Mouse (Mus musculus): ENCODE results near the gene Wnt9b. TPM values are rescaled to one million over a fixed set of nuclear protein-coding genes. Genes with fewer than 3 reads are reported as not detected.

Gene Wnt9b
- polyA plus RNA-seq, 1 experiment from 2014 or later: 0.92 TPM

DNA sequence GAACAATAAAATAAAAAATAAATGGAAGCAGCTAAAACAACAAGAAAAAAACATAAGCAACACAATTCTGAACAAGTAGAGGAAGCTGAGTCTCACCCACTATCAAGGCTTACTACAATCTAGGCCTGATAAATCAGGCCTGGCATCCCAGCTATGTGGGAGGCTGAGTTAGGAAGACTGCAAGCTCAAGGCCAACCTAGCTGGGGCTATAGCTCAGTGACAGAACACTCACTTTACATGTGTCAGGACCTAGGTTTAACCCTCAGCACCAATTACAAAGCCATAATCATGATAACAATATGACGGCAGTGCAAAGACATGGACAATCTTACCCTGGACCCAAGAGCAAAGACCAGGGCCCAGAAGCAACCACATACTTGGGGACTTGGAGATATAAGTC lies 58.6 kb downstream of the Wnt9b start:
- WGBS: 86% methylated on average over 1 of the region's 1 CpGs
- Histone ChIP-seq H3K9ac (ENCODE audit: low read depth, low read length) (no peak overlapping the region), H3K27me3 (ENCODE audit: control insufficient read depth, insufficient read depth, low read depth, low read length) (no peaks in the 10 kb centered on the region), H3K4me1 (ENCODE audit: control insufficient read depth, insufficient read depth, low read length) (peaks cover 9% of the 10 kb centered on the region), H3K27ac (ENCODE audit: low read length) (no peak overlapping the region), H3K9me3 (replicated peaks; ENCODE audit: control insufficient read depth, low read length, poor library complexity, severe bottlenecking) (no peaks in the 10 kb centered on the region), H3K4me2 (ENCODE audit: low read length) (no peak overlapping the region), H3K4me3 (ENCODE audit: low read depth, low read length) (no peak overlapping the region), H3K36me3 (ENCODE audit: control insufficient read depth, insufficient read depth, low read length) (peaks cover 18% of the 10 kb centered on the region)
- ATAC-seq: no peak

DNA sequence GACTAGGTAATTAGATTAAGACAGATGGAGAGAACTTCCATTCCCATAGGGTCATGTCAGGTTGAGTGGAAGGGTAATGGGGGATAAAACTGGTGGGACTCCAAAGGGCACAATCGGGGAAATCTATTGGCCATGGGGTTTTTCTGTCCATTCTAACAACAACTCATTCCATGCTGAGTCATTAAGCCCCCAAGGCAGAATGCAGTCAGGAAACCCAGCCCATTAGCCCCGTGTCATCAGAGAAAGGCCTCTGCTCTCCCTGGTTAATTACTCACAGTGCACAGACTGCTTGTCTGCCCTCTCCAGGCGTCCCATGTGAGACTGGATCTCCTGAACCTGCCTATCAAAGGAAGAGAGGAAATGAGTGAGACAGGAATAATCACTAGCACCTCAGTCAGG lies 60.6 kb downstream of the Wnt9b start:
- 49% methylated on average over 3 of the region's 3 CpGs for WGBS
- Histone ChIP-seq H3K9me3 (replicated peaks; ENCODE audit: control insufficient read depth, low read length, poor library complexity, severe bottlenecking) (no peaks in the 10 kb centered on the region), H3K27ac (ENCODE audit: low read length) (no peak overlapping the region), H3K4me2 (ENCODE audit: low read length) (no peak overlapping the region), H3K9ac (ENCODE audit: low read depth, low read length) (no peak overlapping the region), H3K4me3 (ENCODE audit: low read depth, low read length) (no peak overlapping the region), H3K27me3 (ENCODE audit: control insufficient read depth, insufficient read depth, low read depth, low read length) (no peaks in the 10 kb centered on the region), H3K4me1 (ENCODE audit: control insufficient read depth, insufficient read depth, low read length) (peaks cover 5% of the 10 kb centered on the region; the same call in 1 of the 2 replicates), H3K36me3 (ENCODE audit: control insufficient read depth, insufficient read depth, low read length) (peaks cover 27% of the 10 kb centered on the region)
- ATAC-seq: no peak

DNA sequence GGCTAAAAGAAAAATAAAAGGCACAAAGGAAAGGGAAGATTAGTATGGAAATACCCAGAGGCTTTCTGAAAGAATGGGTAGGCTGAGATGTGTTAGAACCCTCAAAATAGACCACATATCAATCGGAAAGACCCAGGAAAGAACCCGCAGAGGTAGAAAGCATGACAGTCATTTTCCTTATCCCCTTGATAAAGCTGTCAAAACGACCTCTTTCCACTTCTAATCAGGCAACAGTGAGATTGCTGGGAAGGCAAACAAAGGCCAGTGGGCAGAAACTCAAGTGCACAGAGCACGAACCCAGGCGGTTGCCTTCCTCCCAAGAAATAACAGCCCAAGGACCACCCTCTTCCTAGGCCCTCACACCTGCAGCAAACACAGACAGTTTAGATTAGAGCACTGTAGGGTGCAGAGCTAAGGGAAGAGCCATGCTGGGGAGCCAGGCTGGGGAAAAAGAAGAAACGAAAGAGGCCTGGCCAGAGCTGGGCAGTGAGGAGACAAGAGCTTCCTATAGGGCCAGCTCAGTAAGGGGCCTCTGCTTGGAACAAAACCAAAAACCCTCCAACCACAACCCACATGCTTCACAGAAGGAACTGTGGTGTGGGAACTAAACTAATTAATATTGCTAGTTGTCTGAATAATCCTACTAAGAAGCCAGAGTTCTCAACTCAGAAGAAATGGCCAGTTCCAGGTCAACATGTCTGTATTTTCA lies 61.2 kb downstream of the Wnt9b start:
- Histone ChIP-seq H3K4me3 (ENCODE audit: low read depth, low read length) (no peak overlapping the region), H3K27me3 (ENCODE audit: control insufficient read depth, insufficient read depth, low read depth, low read length) (no peaks in the 10 kb centered on the region), H3K4me2 (ENCODE audit: low read length) (no peak overlapping the region), H3K4me1 (ENCODE audit: control insufficient read depth, insufficient read depth, low read length) (peaks cover 5% of the 10 kb centered on the region; the same call in 1 of the 2 replicates), H3K9ac (ENCODE audit: low read depth, low read length) (no peak overlapping the region), H3K36me3 (ENCODE audit: control insufficient read depth, insufficient read depth, low read length) (peaks cover 32% of the 10 kb centered on the region), H3K9me3 (replicated peaks; ENCODE audit: control insufficient read depth, low read length, poor library complexity, severe bottlenecking) (no peaks in the 10 kb centered on the region), H3K27ac (ENCODE audit: low read length) (no peak overlapping the region)
- ATAC-seq: no peak
- 68% methylated on average over 6 of the region's 6 CpGs for WGBS

DNA sequence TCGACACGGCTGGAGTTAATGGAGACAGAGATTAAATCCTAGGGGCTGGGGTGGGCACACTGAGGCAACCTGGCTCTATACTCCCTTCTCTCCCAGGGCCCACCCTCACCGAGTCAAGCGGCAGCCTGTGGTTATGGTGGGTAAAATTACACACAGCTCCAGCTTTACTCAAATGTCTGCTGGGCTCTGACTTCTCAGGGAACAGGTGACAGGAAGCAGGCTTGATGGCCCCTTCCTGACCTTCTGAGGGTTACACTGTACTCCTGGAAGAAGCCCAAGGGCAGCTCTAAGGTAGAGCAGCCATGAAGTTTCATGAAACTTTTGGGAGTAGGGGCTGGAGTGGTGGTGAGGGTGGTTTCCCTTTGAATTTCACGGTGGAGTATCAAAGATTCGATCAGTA lies 62.9 kb downstream of the Wnt9b start:
- Histone ChIP-seq H3K4me1 (ENCODE audit: control insufficient read depth, insufficient read depth, low read length) (peaks cover 2% of the 10 kb centered on the region; the same call in 1 of the 2 replicates), H3K9me3 (replicated peaks; ENCODE audit: control insufficient read depth, low read length, poor library complexity, severe bottlenecking) (no peaks in the 10 kb centered on the region), H3K36me3 (ENCODE audit: control insufficient read depth, insufficient read depth, low read length) (peaks cover 48% of the 10 kb centered on the region), H3K4me3 (ENCODE audit: low read depth, low read length) (no peak overlapping the region), H3K27me3 (ENCODE audit: control insufficient read depth, insufficient read depth, low read depth, low read length) (no peaks in the 10 kb centered on the region), H3K27ac (ENCODE audit: low read length) (no peak overlapping the region), H3K4me2 (ENCODE audit: low read length) (no peak overlapping the region), H3K9ac (ENCODE audit: low read depth, low read length) (no peak overlapping the region)
- WGBS: 91% methylated on average over 6 of the region's 6 CpGs
- ATAC-seq: no peak

DNA sequence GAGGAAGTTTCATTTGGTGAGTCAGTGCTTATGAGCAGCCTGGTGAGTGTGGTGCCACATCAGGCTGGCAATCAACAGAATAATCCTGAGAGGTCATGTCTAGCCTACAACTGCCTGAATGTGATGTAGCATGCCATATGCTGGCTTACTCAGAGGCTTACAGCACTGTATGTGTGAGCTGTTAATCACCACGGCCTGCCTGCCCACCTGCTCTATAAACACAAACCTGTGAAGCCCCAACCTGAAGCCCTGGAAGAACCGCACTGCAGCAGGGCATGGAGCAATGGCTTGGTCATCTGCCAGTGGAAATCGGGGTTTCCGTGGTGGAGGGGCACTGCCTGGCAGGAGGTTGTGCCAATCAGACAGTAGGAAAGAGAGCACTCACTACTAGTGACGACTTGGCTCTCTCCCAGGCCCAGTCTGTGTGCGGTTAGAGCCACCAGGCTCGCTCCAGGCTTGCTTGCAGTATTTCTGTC lies 64.3 kb downstream of the Wnt9b start:
- Histone ChIP-seq H3K9me3 (replicated peaks; ENCODE audit: control insufficient read depth, low read length, poor library complexity, severe bottlenecking) (no peaks in the 10 kb centered on the region), H3K4me3 (ENCODE audit: low read depth, low read length) (no peak overlapping the region), H3K4me1 (ENCODE audit: control insufficient read depth, insufficient read depth, low read length) (no peaks in the 10 kb centered on the region), H3K9ac (ENCODE audit: low read depth, low read length) (no peak overlapping the region), H3K36me3 (ENCODE audit: control insufficient read depth, insufficient read depth, low read length) (peaks cover 48% of the 10 kb centered on the region), H3K4me2 (ENCODE audit: low read length) (no peak overlapping the region), H3K27me3 (ENCODE audit: control insufficient read depth, insufficient read depth, low read depth, low read length) (no peaks in the 10 kb centered on the region), H3K27ac (ENCODE audit: low read length) (no peak overlapping the region)
- ATAC-seq: no peak
- 87% methylated on average over 7 of the region's 7 CpGs for WGBS

DNA sequence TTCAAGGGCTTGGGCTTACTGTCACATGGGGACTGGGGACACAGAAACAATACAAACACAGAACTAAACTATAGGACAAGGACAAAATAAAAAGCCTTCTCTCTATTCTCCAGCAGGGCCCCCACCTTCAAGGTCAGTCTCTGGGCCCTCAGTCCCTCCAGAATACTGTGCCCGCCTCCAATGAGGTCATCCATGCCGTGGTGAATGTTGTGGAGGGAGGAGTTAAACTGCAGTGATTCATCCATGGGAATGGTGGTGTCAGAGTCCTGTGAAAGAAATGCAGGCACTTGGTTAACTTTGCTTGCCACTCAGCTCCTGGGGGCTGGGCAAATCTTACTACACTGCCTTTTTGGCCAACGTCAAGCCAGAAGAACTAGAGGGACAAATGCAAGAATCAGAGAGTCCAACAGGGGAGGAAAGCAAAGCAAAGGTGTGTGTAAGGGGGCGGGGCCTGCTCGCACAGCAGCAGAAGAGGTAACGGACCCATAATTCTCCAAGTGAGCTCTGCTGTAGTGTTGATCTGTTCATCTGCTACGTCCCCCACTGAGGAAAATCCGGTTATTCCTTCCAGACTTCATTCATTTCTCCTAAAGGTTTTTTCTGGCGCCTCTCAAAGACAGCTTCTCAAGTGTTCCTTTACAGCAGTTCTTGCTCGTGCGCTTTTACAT lies 65.8 kb downstream of the Wnt9b start:
- H3K9ac ChIP-seq (ENCODE audit: low read depth, low read length): no peak overlapping the region
- H3K4me3 ChIP-seq (ENCODE audit: low read depth, low read length): no peak overlapping the region
- no peaks in the 10 kb centered on the region for H3K4me1 ChIP-seq (ENCODE audit: control insufficient read depth, insufficient read depth, low read length)
- H3K27me3 ChIP-seq (ENCODE audit: control insufficient read depth, insufficient read depth, low read depth, low read length): no peaks in the 10 kb centered on the region
- H3K36me3 ChIP-seq (ENCODE audit: control insufficient read depth, insufficient read depth, low read length): peaks cover 54% of the 10 kb centered on the region
- no peaks in the 10 kb centered on the region for H3K9me3 ChIP-seq (replicated peaks; ENCODE audit: control insufficient read depth, low read length, poor library complexity, severe bottlenecking)
- no peak overlapping the region for H3K4me2 ChIP-seq (ENCODE audit: low read length)
- H3K27ac ChIP-seq (ENCODE audit: low read length): no peak overlapping the region
- no peak for ATAC-seq
- 81% methylated on average over 11 of the region's 11 CpGs for WGBS

Other genes with a start within 250 kb of the Wnt9b start
- gene Lrrc37a, start 245.2 kb downstream of the Wnt9b start, polyA plus RNA-seq (2015; fragmentation: Nextera tagmentation; extraction: Ambion mirVana): not detected in 2 replicates
- not detected in 2 replicates for gene Gm884, start 128.7 kb downstream of the Wnt9b start, polyA plus RNA-seq (2015; fragmentation: Nextera tagmentation; extraction: Ambion mirVana)
- gene Lyzl6, start 110.9 kb downstream of the Wnt9b start, polyA plus RNA-seq (2015; fragmentation: Nextera tagmentation; extraction: Ambion mirVana): not detected in 2 replicates
- gene Rprml, start 100.3 kb downstream of the Wnt9b start, polyA plus RNA-seq (2015; fragmentation: Nextera tagmentation; extraction: Ambion mirVana): 2.1 and 3.4 TPM in 2 replicates
- 93.2 and 96.2 TPM in 2 replicates for gene Gosr2, start 51.9 kb downstream of the Wnt9b start, polyA plus RNA-seq (2015; fragmentation: Nextera tagmentation; extraction: Ambion mirVana)
- gene Wnt3, start 24.3 kb upstream of the Wnt9b start, polyA plus RNA-seq (2015; fragmentation: Nextera tagmentation; extraction: Ambion mirVana): 18.8 and 21.2 TPM in 2 replicates
- gene Nsf, start 204.2 kb upstream of the Wnt9b start, polyA plus RNA-seq (2015; fragmentation: Nextera tagmentation; extraction: Ambion mirVana): 223 and 248 TPM in 2 replicates
- gene Arf2, start 216.9 kb upstream of the Wnt9b start, polyA plus RNA-seq (2015; fragmentation: Nextera tagmentation; extraction: Ambion mirVana): 247 TPM in 2 replicates

All from midbrain, embryonic 16.5 days (tissue).